Mouse (Mus musculus): Measurements from ENCODE around the gene Gmds.

Gmds gene

GRCm38 (mm10) chr13:31955171-31955570 is 383.4 kb downstream of the Gmds start:
- no peak for DNase-seq (ENCODE audit: low spot score)

- DNase-seq (ENCODE audit: low spot score) = no peak
Measured at GRCm38 (mm10) chr13:31944676-31945210, 393.8 kb downstream of the Gmds start.

DNA sequence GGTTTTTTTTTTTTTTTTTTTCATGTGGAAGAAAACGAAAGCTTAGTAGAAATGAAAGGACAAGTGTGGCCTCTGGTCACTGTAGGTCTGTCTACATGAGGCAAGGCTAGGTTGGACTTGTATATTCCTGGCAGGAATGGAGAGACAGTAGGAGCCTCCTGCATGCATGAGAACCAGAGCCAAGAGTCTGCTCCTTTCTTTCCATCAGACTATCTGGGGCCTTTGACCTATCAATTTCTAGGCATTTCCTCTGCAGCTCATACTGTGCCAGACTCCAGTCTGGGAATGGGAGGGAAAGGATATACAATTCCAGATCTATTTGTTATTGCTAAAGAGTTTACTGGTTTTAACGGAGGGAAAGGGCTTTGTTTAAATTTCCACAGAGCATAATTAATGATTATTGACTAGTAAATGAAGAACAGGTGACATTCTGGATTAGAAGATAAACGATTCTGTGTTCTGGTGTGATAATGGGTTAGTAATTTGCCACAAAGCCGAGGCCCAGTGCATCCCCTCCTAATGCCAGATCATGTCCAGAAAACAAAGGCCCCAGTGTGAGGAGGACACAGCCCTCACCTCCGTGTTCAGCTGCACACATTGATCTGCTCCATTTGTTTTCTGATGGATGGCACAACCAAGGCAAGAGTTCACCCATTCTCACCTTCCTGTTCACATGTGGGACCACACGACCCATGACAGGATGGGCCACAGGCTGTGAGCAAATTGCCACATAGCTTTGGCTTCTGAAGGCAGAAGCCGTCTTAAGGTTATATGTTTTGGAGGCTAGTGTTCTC is 394.9 kb downstream of the Gmds start:
- DNase-seq (ENCODE audit: low spot score) = no peak

DNA sequence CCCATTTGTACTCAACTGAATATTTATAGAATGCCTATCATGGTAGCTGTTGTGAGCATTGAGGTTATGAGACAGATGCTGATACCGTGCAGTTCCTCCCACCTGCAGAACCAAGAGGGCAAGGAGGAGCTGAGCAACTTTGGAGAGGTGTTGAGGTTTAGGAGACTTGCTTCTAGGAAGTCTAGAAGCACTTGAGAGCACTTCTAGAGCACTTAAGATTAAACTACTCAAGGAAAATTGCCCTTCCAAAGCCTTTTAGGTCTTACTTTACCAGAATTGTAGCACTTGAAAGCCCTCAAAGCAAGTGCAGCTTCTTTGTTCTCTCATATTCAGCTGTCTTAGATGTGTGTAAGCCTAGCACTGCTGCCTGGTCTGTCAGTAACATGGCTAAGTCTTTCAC is 409.2 kb downstream of the Gmds start:
- DNase-seq (ENCODE audit: low spot score) = no peak

DNA sequence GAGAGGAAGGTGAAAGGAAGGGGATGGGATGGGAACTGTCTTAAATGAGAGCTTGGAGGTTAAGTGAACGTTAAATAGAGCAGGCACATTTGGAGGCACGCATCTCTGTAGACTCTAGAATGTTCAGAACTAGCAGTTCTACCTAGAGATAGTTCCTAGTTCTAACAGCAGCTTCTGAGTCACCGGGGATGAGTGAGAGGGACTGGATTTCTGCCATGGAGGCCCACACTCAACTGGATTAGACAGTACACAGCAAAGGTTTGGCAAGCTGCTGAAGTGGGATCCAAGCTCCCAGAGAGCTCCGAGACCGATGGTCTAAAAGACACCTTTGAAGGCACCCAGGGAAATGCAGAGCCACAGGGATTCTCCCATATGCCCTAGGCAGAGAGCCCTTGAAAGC is 411.9 kb downstream of the Gmds start:
- no peak for DNase-seq (ENCODE audit: low spot score)

DNA sequence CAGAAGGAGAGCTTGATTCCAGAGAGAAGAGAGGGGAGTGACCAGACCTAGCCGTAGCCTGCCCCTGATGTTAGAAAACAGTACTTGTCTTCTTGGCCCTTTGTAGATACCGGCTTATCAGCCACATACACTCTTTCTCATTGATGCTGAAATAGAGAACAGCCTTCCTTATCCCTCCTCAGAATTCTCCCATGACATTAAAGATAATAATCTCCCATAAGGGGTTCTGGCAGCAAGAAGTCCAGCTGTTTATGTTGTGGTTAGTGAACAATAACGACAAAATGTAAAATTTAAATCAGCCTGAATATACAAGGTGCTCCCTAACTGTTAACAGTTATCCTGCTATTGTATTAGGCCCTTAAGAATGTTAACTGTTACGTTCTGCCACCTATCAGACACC is 414.0 kb downstream of the Gmds start:
- DNase-seq (ENCODE audit: low spot score) = no peak

- DNase-seq (ENCODE audit: low spot score) = no peak
Measured at GRCm38 (mm10) chr13:31919716-31920115, 418.8 kb downstream of the Gmds start.

- DNase-seq (ENCODE audit: low spot score) = no peak
Measured at GRCm38 (mm10) chr13:31917387-31917786, 421.2 kb downstream of the Gmds start.

GRCm38 (mm10) chr13:31915748-31916147 is 422.8 kb downstream of the Gmds start:
- DNase-seq (ENCODE audit: low spot score) = no peak

DNA sequence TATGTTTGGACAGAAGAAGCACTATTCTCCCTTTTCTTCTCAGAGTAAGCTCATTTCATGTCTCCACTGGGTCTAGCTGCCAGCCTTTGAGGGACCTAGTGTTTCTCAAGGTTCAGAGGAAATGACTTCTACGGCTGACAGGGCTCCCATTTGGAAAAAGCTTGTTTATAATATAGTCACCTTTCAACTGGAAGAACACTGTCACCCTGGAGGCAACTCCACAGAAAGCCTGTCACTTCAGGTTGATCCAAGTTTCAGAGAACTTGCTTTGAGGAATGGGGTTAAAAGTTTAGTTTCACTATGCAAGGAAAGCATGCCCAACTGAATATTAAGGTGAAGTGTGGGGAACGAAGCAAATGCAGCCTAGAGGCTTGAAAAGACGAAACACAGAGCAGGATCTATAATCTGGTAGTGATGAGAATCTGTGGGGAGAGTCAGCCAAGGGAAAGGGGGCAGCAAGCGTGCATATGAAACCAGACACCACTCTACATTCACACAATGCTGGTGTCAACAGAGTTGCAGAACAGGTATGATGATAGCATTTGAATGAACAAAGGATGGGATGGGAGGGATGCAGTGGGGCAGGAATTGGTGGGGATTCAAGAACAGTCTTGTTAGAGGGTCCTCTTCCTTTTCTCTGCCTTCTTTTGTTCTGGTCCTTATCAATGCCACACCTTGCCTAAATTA is 423.5 kb downstream of the Gmds start:
- DNase-seq (ENCODE audit: low spot score) = no peak

DNA sequence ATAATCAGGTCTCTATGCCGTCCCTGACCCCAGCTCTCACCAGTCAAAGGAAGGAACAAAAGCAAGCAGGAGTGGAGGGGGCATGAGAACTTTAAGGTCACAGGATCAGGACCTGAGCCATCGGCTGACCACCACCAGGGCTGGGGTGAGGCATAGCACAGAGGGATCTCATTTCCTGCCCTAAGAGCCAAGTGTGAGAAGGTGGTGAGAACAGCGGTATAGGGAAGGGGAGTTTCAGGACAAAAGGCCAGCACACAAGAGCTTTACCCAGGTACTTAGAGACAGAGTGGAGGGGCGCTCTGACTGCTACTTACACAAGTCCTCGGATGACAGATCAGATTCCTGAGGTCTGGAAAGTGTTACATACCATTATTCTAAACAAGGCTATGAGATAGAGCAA is 426.6 kb downstream of the Gmds start:
- DNase-seq (ENCODE audit: low spot score) = no peak

DNA sequence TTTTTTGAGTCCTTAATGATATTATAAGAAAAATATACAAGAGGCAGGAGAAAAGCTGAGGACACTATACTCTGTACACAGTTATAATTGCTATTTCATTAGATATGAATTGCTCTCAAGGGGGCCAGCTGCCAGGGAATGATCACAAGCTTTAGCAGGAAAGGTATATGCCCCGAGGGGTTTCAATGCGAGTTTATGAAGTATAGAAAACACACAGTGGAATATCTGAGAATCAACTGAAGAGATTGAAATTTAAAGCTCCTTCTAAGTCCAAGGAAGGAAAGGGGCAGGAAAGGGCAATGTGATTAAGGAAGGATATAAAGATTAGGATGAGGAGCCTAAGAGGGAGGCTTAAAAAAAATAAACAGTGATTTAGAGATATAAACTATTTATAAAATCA is 427.2 kb downstream of the Gmds start:
- no peak for DNase-seq (ENCODE audit: low spot score)

- DNase-seq (ENCODE audit: low spot score) = no peak
Measured at GRCm38 (mm10) chr13:31909031-31909430, 429.5 kb downstream of the Gmds start.

DNA sequence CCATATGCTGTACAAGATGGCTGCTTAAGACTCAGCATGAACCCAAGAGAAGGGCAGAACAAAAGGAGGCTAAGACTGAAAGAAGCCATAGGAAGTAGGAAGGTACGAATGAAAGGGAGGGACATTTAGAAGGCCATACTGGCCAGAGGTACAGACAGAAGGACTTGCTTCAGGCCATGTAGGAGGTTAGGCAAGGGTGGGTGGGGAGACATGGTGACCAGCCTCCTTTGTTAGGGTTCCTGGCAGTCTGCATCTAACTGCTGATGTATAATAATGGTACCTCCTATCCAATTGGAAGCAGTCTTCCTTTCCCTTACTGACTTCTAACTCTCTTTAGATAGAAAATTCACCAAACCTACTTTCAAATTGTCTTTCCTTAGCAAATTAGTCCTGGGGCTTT is 432.0 kb downstream of the Gmds start:
- DNase-seq (ENCODE audit: low spot score) = no peak

GRCm38 (mm10) chr13:31900191-31900590 is 438.3 kb downstream of the Gmds start:
- no peak for DNase-seq (ENCODE audit: low spot score)

DNA sequence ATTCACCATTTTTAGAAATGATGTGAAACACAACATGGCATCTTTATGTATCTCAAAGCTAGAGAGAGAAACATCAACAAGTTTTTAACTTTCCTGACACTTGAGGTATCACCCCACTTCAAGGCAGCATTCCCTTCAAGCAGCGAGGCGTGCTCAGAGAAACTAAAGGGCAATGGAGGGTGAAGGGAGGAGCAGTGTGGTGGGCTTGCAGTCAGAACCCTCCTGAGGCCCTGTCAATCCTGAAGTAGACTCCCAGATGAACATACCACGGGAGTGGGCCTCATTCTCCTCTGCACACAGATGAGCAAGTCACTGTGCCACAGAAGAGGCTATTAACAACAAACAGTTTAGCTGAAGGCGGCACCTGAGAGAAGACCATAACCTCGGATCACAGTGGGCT is 439.1 kb downstream of the Gmds start:
- DNase-seq (ENCODE audit: low spot score) = no peak

DNA sequence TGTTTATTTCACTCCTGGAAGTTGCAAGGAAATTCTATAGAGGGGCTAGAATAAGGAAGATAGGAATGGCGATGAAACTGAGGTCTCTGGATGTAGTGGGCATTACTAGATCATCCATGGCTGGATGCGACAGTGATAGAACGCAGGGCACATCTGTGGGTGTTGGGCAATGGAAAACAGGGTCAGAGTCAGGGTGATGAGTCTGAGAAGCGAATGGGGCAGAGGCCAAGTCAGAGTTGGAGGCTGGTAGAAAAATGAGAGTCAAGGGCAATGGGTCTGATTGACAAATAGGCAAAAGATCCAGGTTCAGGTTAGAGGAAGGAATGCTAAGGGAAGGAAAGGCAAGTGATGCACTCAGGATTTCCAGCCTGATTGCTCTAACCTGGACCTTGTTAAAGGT is 441.0 kb downstream of the Gmds start:
- no peak for DNase-seq (ENCODE audit: low spot score)

DNA sequence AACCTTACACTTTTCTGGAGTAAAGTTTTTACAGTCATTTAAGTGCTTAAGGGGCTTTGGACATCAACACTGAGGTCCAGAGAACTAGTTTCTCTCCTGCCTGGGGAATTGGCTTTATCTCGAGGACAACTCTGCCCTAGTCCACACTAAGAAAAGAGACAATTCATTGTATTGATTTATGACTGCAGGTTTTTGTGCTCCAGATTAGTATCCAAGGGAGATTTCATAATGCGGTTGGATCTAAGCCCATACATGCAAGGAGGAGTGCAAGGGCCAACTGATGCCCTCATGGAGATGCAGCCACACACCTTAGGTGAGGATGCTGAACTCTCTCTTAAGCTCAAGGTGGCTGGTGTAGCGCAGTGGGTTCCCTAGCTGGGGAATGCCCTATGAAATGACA is 444.0 kb downstream of the Gmds start:
- no peak for DNase-seq (ENCODE audit: low spot score)

- no peak for DNase-seq (ENCODE audit: low spot score)
Measured at GRCm38 (mm10) chr13:31892913-31893514, 445.5 kb downstream of the Gmds start.

GRCm38 (mm10) chr13:31888500-31888899 is 450.0 kb downstream of the Gmds start:
- no peak for DNase-seq (ENCODE audit: low spot score)

- DNase-seq (ENCODE audit: low spot score) = no peak
Measured at GRCm38 (mm10) chr13:31885769-31886168, 452.8 kb downstream of the Gmds start.

- DNase-seq (ENCODE audit: low spot score) = no peak
Measured at GRCm38 (mm10) chr13:31878805-31879477, 459.6 kb downstream of the Gmds start.
